Mouse (Mus musculus) brain, adult 2 months (tissue): Measurements from ENCODE around the gene St6galnac3.

ENCODE experiments used
- DNase-seq: peaks from one replicate; pipeline ENCODE4 v3.0.0; 2011; ENCODE audit warnings: low read depth, low spot score

The St6galnac3 gene

GRCm38 (mm10) chr3:153516848-153517247 is 208.1 kb downstream of the St6galnac3 start:
- no peak for DNase-seq

DNA sequence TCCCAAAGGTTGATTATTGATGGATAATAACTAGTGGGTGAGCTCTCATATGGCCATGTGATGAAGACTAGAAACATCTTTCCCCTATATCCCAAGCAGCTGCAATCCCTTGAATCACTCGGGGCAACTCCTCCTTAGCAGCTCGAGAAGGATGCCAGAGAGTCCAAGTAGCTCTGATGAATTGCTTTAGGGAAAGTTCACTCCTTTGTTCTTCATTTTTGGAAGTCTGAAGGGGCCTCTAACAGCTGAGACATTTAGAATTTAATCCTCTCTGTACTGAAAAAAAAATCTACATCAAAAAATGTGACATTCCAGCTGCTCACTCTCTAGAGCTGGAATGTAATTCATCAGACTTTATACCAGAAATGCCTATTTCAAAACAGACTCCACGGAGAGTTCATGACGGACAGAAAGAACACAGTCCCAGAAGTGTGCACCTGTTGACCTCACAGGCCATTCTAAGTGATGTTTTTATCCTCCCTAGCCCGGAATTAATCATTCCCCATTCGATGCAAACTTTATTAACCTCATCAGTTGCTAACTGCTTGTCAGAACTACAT is 211.4 kb downstream of the St6galnac3 start:
- no peak for DNase-seq

GRCm38 (mm10) chr3:153512545-153512944 is 212.4 kb downstream of the St6galnac3 start:
- no peak for DNase-seq

GRCm38 (mm10) chr3:153511151-153511580 is 213.8 kb downstream of the St6galnac3 start:
- DNase-seq: no peak

DNA sequence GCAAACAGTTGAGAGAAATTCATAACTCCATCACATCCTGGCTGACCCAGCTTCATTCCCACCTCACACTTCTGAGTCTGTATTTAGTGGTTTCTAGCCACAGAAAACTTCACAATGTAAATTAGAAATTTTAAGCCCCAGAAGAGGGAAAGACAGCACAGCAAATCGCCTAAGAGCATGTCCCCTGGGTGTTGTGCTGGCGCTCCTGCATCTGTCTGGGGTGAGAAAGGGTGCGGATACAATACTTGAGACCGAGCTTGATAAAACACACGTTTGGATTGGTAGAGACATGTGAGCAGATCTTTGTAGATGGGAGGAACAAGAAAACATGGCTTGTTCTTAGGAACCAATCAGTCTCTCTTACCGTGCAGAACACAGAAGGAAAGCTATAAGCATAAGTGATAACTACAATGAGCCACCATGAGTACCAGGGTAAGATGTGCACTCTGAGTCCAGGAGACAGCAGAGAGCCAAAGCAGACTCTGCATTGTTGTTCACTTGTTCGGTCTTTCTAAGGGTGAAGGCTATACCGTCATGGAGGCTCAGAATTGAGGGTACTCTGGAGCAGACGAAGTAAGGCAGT is 214.8 kb downstream of the St6galnac3 start:
- no peak for DNase-seq

DNA sequence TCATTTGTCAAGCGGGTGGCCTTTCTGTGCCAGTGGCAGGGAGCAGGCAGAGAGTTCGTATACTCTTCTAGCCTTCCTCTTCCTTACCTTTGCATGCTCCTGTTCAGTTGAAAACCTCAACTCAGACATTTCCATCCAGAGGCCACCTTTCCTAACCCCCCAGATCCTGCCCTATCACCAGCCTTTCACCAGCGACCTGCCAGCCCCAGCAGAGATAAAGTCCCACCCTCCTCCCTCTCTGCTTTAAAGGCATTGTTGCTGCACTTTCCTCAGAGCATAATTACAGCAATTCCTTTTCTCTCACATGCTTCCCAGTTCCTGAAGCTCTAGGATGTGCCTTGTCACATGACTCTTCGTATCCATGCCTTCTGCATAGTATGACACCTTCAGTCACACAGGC is 215.3 kb downstream of the St6galnac3 start:
- DNase-seq: no peak

DNA sequence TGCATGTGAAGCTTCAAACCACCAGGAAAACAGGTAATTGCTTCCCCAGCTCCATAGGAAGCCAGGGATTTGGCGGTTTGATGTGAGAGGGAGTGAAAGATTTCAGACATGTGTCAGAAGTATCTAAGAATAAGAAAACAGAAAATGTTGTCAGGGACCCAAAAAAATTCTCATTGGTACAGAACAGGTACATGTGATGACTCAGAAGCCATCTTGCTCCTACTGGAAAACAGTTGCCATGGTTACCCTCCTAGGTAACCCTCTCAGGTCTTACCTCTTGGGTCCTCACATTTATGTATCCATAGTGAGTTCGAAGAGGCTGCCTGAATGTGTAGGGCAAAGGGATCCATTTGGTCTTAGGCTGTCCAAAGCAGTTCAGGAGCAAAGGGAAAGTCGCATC is 215.9 kb downstream of the St6galnac3 start:
- peak; percentile 63 for DNase-seq

DNA sequence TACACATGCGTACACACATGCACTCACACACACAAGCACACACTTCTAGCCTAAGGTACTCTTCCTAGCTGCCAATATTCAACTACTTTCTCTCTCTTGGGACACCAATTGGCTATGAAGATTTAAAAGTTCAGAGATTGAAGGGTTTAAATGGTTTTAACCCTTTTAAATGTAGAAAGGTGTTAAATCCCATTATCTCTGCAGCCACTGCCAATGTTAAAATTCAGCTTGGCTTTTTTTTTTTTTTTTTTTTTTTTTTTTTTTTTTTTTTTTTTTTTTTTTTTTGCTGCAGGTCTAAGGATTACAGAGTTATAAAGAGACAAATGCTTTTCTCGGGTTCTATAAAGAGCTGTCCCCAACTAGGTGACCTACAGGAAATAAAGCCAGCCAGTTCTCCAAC is 216.4 kb downstream of the St6galnac3 start:
- no peak for DNase-seq

GRCm38 (mm10) chr3:153507599-153507998 is 217.4 kb downstream of the St6galnac3 start:
- DNase-seq: no peak

DNA sequence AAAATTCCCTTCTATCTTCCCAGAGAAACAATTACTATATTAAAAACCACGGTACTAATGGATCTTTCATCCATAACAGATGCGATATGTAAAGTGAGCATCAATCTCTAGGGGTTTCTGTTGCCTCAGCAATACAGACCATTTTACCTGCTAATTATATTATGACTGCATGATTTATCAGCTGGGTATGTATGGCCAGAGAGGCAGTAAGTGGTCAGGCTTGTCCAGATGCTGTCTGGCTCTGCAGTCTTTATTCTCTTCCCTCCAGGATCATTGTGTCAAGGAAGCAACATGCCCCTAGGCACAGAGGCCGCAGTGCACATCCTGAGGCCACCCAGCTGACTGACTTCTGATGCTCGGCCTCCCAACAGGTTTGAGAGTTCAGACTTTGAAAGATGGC is 222.5 kb downstream of the St6galnac3 start:
- DNase-seq: no peak

DNA sequence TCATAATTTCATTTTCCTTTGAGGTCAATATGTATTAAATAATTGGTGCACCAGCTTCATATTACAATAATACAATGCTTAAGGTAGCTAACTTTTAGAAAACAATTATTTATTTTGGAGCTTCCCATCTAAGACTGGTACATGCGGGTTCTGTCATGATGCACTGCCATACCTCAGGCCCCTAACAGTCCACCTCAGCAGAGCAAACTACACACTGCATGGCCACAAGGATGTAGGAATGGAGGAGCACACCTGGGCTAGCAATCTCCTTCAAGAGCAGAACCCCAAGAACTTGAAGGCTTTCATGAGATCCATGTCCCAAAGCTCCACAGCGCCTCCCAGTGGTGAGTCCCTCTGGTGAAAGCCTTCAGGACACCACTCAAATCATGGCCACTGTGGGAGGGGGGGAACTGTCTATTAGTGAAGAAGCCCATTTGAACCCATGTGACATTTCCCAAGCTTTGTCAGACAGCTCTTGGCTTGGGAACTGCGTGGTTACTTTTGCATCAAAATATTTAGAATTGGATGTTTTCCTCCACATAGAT is 223.6 kb downstream of the St6galnac3 start:
- DNase-seq: peak; percentile 90

DNA sequence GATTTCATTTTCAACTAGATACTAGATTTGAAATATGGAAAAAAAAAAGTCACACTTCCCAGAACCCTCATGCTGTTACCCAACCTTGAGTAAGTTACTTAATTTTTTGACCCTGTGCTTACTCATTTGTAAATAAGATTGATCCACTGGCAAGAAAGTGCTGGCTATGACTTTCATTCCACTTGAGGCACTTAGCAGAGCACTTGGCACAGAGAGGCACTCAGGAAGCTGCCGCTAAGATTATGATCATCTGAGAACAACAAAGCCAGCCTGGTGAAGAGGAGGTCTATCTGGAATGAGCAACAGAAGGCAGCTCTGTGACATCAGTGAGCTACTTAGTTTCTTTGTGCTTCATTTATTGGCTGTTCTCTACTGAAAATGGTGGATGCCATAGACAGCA is 232.0 kb downstream of the St6galnac3 start:
- peak; percentile 70 for DNase-seq

GRCm38 (mm10) chr3:153489718-153490117 is 235.3 kb downstream of the St6galnac3 start:
- no peak for DNase-seq

GRCm38 (mm10) chr3:153488931-153489330 is 236.0 kb downstream of the St6galnac3 start:
- DNase-seq: peak; percentile 61

GRCm38 (mm10) chr3:153485176-153485575 is 239.8 kb downstream of the St6galnac3 start:
- DNase-seq: no peak

DNA sequence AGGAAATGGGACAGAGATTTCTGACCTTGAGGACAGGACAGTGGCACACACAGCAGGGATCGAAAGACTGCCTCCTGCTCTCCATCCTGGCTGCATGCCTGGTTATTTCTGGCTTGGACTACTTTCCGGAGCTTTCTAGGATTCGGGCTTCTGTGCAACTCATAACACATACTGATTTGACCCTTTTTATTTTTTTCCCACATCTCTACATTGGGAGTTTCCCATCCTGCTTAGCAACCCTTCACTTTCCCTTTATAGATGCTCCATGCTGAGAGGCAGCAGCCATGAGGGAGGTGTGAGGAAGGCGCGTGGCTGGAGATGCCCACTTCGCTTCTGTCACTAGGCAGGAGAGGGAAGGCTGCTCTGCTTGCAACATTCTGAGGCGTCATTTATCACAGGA is 240.3 kb downstream of the St6galnac3 start:
- DNase-seq: peak; percentile 95

DNA sequence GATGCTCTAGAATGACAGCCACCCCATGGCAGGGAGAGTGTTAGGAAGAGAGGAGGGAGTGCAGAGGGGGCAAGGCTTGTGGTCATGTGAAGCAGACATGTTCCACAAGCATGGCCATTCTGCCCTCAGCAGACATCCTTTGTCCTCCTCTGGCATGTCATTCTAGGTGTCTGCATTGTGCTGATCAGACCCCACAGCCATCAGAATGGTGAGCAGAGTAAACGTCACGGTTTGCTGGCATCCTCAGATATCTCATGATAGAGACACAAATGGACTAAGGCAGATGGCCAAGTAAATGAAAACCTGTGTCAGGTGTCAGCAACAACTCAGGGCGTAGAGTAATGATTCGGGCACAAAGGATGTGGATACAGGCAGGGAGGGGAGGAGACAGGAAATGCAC is 241.3 kb downstream of the St6galnac3 start:
- no peak for DNase-seq

DNA sequence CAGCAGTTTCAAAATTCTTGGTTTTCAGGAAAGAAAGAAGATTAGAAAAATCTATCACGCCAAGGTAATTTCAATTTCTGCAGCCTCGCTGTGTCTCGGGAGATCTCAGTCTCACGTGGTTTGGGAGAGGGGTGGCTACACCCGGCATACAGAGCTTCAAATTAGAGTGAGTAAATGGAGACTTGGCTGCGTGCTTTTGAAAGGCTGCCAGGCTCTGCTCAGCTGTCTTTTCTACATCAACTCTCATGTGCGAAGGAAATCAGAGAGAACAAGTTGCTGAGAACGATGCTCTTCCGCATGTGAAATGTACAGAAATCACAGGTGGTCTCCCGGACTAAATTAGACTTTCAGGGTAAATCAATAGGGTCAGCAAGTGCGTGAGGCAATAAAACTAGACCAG is 242.9 kb downstream of the St6galnac3 start:
- DNase-seq: peak; percentile 82

- no peak for DNase-seq
These were observed 244.0 kb downstream of the St6galnac3 start for GRCm38 (mm10) chr3:153481012-153481411.

GRCm38 (mm10) chr3:153480636-153481006 is 244.4 kb downstream of the St6galnac3 start:
- DNase-seq: no peak

DNA sequence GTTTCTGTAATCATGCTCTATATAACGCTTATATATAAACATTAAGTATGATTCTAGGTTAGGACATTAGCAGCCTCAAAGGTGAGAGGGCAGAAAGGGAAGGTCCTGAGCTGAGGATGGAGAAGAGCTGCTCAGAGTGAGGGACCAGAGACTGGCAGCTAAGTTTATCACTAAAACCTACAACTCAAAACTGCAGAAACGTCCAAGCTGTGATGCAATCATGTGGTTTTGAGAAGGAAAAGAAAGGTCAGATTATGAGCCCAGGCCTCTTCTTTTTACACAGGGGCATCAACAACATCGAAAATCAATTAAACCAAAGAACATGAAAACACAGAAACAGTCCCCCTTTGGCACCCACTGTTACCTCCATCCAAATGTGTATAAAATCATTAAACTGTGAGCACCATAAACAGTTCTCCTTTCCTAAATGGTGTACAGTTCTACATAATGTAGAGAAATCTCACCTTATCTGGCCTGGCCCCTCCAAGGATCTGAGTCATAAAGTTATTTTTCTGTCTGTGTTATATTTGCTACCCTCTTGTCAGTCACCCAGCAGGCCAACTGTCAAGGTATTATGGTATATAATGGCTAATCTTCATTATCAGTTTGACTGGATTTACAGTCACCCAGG is 244.9 kb downstream of the St6galnac3 start:
- no peak for DNase-seq

GRCm38 (mm10) chr3:153475919-153476318 is 249.1 kb downstream of the St6galnac3 start:
- DNase-seq: no peak

DNA sequence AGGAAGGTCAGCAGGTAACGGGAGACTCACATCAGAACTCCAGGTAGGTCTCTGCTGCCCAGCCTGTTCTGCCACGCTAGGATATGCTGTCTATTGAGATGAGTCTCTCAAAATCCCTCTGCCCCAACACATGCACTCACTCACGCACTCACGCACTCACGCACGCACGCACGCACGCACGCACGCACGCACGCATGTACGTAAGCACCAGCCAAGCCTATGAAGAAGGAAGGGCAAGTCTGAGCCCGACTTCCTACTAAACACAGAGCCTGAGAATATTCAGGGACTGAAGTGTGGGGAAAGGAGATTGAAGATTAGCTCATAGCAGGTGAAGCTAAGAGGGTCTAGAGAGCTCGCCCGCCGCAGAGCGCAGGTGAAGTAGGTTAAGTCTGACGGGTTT is 249.5 kb downstream of the St6galnac3 start:
- no peak for DNase-seq
